Mouse (Mus musculus) lung, adult 2 months (tissue): ENCODE data around the gene Dcaf15.

Experiments
- CTCF ChIP-seq: fragments of 200-500 bp; IDR thresholded peaks from 2 replicates; pipeline ENCODE4 v1.5.1; 2011; ENCODE audit warnings: mild to moderate bottlenecking, low read length, control low read depth; ENCODE audit not compliant: insufficient read depth
- POLR2A ChIP-seq: fragments of 200-500 bp; IDR thresholded peaks from 2 replicates; pipeline ENCODE4 v1.6.1; 2011; ENCODE audit warnings: low read depth, mild to moderate bottlenecking, control low read depth, low read length, borderline replicate concordance; ENCODE audit errors: extremely low read depth

DNA sequence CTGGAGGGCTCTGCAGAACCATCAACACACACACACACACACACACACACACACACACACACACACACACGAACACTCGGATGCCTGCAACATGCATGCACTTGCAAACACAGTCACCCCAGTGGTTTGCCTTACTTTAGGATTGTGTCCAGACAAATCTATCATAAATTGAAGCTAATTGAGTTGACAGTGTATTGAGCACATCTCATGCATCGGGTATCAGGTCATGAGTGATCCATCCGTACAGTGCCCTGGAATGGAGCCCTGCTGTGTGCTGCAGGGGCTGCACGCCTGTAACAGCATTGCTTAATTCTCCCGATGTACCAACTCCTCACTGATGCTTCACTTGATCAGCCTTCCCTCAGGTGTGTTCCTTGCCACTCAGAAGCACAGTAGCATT lies 11.1 kb upstream of the Dcaf15 start:
- TF ChIP-seq CTCF (no peak), POLR2A (no peak)
